Mouse (Mus musculus) midbrain, embryonic 16.5 days (tissue): Measurements from ENCODE around the gene A830031A19Rik. TPM values are rescaled to one million over a fixed set of nuclear protein-coding genes. Genes with fewer than 3 reads are reported as not detected.

ENCODE experiments used
- ATAC-seq: fragments of 200-750 bp; cut with Nextera tagmentation; 2 replicates; pipeline ENCODE4 v1.8.0; 2017; ENCODE audit warnings: moderate TSS enrichment
- H3K27ac ChIP-seq: fragments of 300-500 bp; sonication (generic); 2 replicates; pipeline ENCODE4 v1.5.1; 2014; ENCODE audit warnings: mild to moderate bottlenecking, low read length, mixed read lengths
- H3K27me3 ChIP-seq: fragments of 300-500 bp; sonication (generic); 2 replicates; pipeline ENCODE4 v1.6.1; 2014; ENCODE audit warnings: low read depth, low read length, mixed read lengths; ENCODE audit not compliant: control insufficient read depth, insufficient read depth
- H3K36me3 ChIP-seq: fragments of 300-500 bp; sonication (generic); 2 replicates; pipeline ENCODE4 v1.6.1; 2014; ENCODE audit warnings: mild to moderate bottlenecking, low read length, moderate library complexity, mixed read lengths; ENCODE audit not compliant: control insufficient read depth, insufficient read depth
- H3K4me1 ChIP-seq: fragments of 300-500 bp; sonication (generic); 2 replicates; pipeline ENCODE4 v1.6.1; 2014; ENCODE audit warnings: mild to moderate bottlenecking, low read length, mixed read lengths; ENCODE audit not compliant: control insufficient read depth, insufficient read depth
- H3K4me2 ChIP-seq: fragments of 300-500 bp; sonication (generic); 2 replicates; pipeline ENCODE4 v1.6.1; 2014; ENCODE audit warnings: mild to moderate bottlenecking, low read length, mixed read lengths
- H3K4me3 ChIP-seq: fragments of 300-500 bp; sonication (generic); 2 replicates; pipeline ENCODE4 v1.5.1; 2014; ENCODE audit warnings: low read depth, mild to moderate bottlenecking, low read length, moderate library complexity, mixed read lengths
- H3K9ac ChIP-seq: fragments of 300-500 bp; sonication (generic); 2 replicates; pipeline ENCODE4 v1.6.1; 2014; ENCODE audit warnings: low read depth, low read length, mixed read lengths
- H3K9me3 ChIP-seq: fragments of 300-500 bp; sonication (generic); replicated peaks from 2 replicates; pipeline ENCODE4 v1.6.1; 2014; ENCODE audit warnings: mild to moderate bottlenecking, low read length, mixed read lengths; ENCODE audit not compliant: control insufficient read depth, poor library complexity, severe bottlenecking
- WGBS: fragments of 180-500 bp; shearing (Covaris S2); extraction: QIAGEN DNeasy Blood & Tissue Kit; methylation state at CpG from one replicate; pipeline ENCODE4 v1.1.7; 2014; 5-methylcytosine and 5-hydroxymethylcytosine counted together
- polyA plus RNA-seq: library from polyadenylated mRNA; unstranded; fragments of >200 nt; fragmentation: Nextera tagmentation; extraction: Ambion mirVana; gene quantifications from 2 replicates; pipeline ENCODE4 v1.2.1, GENCODE M21; 2015

A830031A19Rik gene
- polyA plus RNA-seq, 1 experiment from 2014 or later: not detected

DNA sequence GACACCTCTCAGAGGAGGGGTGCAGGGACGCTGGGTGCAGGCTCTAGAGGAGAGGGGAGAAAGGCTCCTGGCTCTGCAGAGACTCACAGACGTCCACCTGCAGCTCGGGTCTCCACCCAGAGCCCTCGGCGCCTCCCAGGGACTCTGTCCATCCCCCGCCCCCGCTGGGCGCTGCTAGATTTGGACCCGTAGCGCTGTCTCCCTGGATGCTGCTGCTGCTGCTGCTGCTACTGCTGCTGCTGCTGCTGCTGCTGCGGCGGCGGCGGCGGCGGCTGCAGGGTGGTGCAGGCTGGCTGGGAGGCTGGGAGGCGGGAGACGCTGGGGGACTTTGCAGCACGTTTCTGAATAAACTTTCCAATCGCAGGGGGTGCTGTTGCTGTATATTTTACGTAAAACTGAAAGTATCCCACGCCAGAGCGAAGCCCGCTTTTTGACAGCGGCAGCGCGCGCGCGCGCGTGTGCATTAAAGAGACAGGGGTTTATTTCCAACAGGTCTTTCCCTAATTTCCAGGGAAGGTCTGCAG is 1.3 kb upstream of the A830031A19Rik start:
- WGBS: 0% methylated on average over 32 of the region's 32 CpGs
- Histone ChIP-seq H3K36me3 (no peaks in the 10 kb centered on the region), H3K27me3 (no peaks in the 10 kb centered on the region), H3K27ac (peak overlapping the region; percentile 97), H3K9ac (peak overlapping the region; percentile 87), H3K4me1 (peaks cover 11% of the 10 kb centered on the region), H3K4me3 (peak overlapping the region; percentile 60), H3K4me2 (peak overlapping the region; percentile 99), H3K9me3 (no peaks in the 10 kb centered on the region)
- peak; percentile 34 for ATAC-seq

GRCm38 (mm10) chr11:24075486-24076126 is 752 bp upstream of the A830031A19Rik start:
- 1% methylated on average over 17 of the region's 17 CpGs for WGBS
- peak overlapping the region; percentile 60 for H3K4me3 ChIP-seq
- no peaks in the 10 kb centered on the region for H3K36me3 ChIP-seq
- no peaks in the 10 kb centered on the region for H3K9me3 ChIP-seq
- H3K4me1 ChIP-seq: peaks cover 11% of the 10 kb centered on the region
- H3K9ac ChIP-seq: peak overlapping the region; percentile 87
- ATAC-seq: no peak
- H3K27me3 ChIP-seq: no peaks in the 10 kb centered on the region
- peak overlapping the region; percentile 99 for H3K4me2 ChIP-seq
- peak overlapping the region; percentile 97 for H3K27ac ChIP-seq

- Histone ChIP-seq H3K4me1 (peaks cover 8% of the 10 kb centered on the region), H3K4me2 (peak overlapping the region; percentile 99), H3K9ac (peak overlapping the region; percentile 42), H3K27ac (peak overlapping the region; percentile 30), H3K4me3 (peak overlapping the region; percentile 60), H3K36me3 (no peaks in the 10 kb centered on the region), H3K9me3 (no peaks in the 10 kb centered on the region), H3K27me3 (no peaks in the 10 kb centered on the region)
- WGBS: under 1% methylated on average over 18 of the region's 18 CpGs
- no peak for ATAC-seq
Observed at GRCm38 (mm10) chr11:24074021-24074591, 748 bp downstream of the A830031A19Rik start.

DNA sequence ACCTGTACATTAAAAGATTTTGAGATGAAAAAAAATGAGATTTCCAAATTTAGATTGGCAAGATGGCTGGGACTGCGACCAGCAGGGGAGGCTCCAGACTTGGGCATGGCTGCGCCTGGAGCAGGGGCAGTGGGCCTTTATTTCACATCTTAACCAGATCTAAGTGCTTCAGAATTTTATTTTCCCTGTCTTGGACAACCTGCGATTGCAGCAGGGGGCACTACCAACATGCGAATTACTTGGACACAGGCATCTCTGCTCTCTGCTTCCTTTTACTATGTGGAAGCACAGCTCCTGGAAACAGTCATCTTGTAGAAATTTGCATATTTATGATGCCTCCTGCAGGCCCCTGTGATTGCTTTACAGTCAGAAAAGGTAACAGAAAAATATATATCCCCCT is 9.5 kb downstream of the A830031A19Rik start:
- Histone ChIP-seq H3K4me1 (peaks cover 17% of the 10 kb centered on the region), H3K9me3 (no peaks in the 10 kb centered on the region), H3K4me2 (no peak overlapping the region), H3K27ac (no peak overlapping the region), H3K27me3 (no peaks in the 10 kb centered on the region), H3K4me3 (no peak overlapping the region), H3K36me3 (no peaks in the 10 kb centered on the region), H3K9ac (no peak overlapping the region)
- 31% methylated on average over 4 of the region's 4 CpGs for WGBS
- ATAC-seq: peak; percentile 43; the same call in 1 of the 2 replicates

DNA sequence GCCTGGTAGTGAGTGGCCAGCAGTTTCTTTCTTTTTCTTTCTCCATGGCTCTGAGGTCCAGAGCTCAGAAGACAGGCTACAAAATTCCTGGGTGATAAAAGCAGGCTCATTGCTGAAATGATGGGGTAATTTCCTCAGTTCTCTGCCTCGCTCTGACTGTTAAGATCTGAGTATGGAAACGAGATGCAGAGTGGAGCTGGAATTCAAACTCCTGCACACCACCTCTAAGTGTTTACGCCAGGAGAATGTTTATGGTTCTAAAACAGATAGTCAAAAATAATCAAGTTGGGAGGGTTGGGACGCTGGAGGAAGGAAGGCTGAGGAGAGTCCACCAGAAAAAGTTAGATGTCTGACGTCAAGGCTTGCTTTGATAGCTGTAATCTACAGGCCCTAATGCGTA is 10.6 kb downstream of the A830031A19Rik start:
- 83% methylated on average over 6 of the region's 6 CpGs for WGBS

DNA sequence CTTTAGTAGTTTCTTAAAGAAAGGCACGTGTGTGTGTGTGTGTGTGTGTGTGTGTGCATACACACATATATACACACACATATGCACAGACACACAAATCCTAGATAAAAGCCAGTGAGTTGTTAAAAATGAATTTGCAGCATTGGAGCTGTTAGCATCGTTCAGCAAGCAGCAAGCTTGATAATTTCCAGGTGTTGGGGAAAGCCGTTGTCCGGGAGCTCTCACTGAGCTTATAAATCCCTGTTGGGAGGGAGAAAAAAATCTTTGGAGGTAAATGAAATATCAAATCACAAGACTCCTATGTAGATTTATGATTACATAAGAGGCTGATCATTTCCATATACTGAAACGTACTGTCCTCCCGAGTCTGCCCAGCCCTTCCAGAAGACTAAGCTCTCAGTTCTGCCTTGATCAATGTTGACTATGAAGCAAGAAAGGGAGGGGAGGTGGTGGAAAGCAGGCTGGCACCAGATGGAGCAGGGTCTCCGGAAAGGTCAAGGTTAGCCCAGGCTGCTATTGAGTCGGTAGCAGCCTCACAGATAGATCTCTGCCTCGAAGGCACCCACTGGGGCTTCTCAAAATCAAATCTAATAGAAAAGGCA is 12.3 kb downstream of the A830031A19Rik start:
- Histone ChIP-seq H3K36me3 (no peaks in the 10 kb centered on the region), H3K9me3 (no peaks in the 10 kb centered on the region), H3K27me3 (no peaks in the 10 kb centered on the region), H3K27ac (peak overlapping the region; percentile 37; the same call in 1 of the 2 replicates), H3K9ac (peak overlapping the region; percentile 21; the same call in 1 of the 2 replicates), H3K4me3 (no peak overlapping the region), H3K4me2 (peak overlapping the region; percentile 26; the same call in 1 of the 2 replicates), H3K4me1 (peaks cover 18% of the 10 kb centered on the region)
- WGBS: 19% methylated on average over 9 of the region's 9 CpGs
- 0 out of 2 replicates have a peak, but pooled peaks have one; percentile 25 for ATAC-seq

More for the DNA sequence above, 10.6 kb downstream of the A830031A19Rik start:
- Histone ChIP-seq H3K4me2 (no peak overlapping the region), H3K36me3 (no peaks in the 10 kb centered on the region), H3K4me1 (peaks cover 18% of the 10 kb centered on the region), H3K27ac (no peak overlapping the region), H3K9ac (no peak overlapping the region), H3K9me3 (no peaks in the 10 kb centered on the region), H3K27me3 (no peaks in the 10 kb centered on the region), H3K4me3 (no peak overlapping the region)
- ATAC-seq: no peak

GRCm38 (mm10) chr11:24061819-24062218 is 13.0 kb downstream of the A830031A19Rik start:
- Histone ChIP-seq H3K27ac (peak overlapping the region; percentile 36; the same call in 1 of the 2 replicates), H3K4me1 (peaks cover 18% of the 10 kb centered on the region), H3K9ac (peak overlapping the region; percentile 57), H3K4me3 (peak overlapping the region; percentile 41), H3K9me3 (no peaks in the 10 kb centered on the region), H3K4me2 (peak overlapping the region; percentile 67), H3K27me3 (no peaks in the 10 kb centered on the region), H3K36me3 (no peaks in the 10 kb centered on the region)
- ATAC-seq: peak; percentile 71; the same call in 1 of the 2 replicates
- 0% methylated on average over 14 of the region's 14 CpGs for WGBS

DNA sequence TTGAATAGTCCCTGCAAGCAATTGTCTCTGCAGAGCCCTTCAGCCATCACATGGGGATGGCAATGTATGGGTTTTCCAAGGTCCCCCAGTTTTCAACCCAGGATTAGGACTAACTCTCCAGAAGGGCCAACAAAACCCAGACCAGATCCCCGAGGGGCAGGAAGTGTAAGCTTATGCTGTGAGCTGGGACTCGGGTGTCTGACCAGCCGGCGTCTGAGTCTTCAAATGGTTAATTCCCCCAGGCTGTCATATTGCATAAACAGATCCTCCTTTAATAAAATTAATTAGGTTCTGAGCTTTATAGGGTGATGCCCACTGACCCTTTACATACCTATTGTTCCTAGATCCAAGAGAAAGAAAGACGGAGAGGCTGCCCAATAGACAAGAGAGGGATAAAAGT is 14.4 kb downstream of the A830031A19Rik start:
- Histone ChIP-seq H3K4me2 (peak overlapping the region; percentile 57), H3K9ac (peak overlapping the region; percentile 13; the same call in 1 of the 2 replicates), H3K27ac (no peak overlapping the region), H3K27me3 (no peaks in the 10 kb centered on the region), H3K36me3 (no peaks in the 10 kb centered on the region), H3K9me3 (no peaks in the 10 kb centered on the region), H3K4me3 (peak overlapping the region; percentile 28), H3K4me1 (peaks cover 18% of the 10 kb centered on the region)
- WGBS: 5% methylated on average over 5 of the region's 5 CpGs
- no peak for ATAC-seq
